8 mouse cellular contexts compared by ENCODE assay signal in the genomic region with DNA sequence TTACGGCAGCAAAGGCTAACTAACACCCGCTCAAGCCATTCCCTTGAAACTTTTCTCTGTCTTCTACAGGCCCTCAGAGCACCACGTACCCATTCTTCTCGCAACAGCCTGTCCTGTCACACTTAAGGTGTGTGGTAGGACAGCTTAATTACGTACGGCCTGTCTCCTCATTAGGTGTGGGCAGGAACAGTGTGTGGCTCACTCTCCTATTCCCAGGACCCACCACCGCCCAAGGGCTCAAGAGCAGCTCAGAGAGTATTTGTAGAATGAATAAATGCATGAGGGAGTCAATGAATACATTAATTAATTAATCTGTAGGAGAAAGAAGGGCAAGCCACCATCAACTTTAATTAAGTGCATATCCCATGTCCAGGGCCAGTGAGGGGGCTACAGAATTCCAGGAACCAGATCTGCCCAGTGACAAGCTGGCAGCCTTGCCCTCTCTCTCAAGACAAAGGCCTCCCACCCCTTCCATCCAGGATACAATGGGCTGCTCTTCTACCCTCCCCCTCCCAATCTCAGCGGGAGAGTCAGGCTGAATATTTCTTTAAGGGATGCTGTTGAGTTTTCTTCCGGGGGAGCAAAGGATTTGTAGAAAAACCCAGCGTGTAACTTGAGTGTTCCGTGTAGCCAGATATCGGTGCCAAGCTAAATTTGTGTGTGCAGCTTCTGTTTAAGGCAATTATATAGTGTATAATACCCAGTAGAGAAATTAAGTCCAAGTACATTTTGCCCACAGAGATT.
DNase-seq lines count a peak whose midpoint lies in the region; ATAC-seq lines count a peak whose summit lies in the region.

No protein-coding gene starts in this region.

- 39% methylated on average over 12 of the region's 12 CpGs for WGBS in embryonic facial prominence, embryonic 10.5 days
- WGBS in hindbrain, embryonic 16.5 days = 31% methylated on average over 12 of the region's 12 CpGs
- 27% methylated on average over 12 of the region's 12 CpGs for WGBS in neural tube, embryonic 13.5 days

- peaks cover 47% of the 10 kb centered on the region for H3K4me1 ChIP-seq in embryonic facial prominence, embryonic 10.5 days
- H3K4me1 ChIP-seq in hindbrain, embryonic 16.5 days (ENCODE audit: control insufficient read depth, insufficient read depth, low read depth, low read length) = peaks cover 20% of the 10 kb centered on the region
- peaks cover 53% of the 10 kb centered on the region for H3K4me1 ChIP-seq in neural tube, embryonic 13.5 days (replicated peaks)

- H3K27ac ChIP-seq in embryonic facial prominence, embryonic 10.5 days (replicated peaks) = peak overlapping the region; percentile 72
- no peak overlapping the region for H3K27ac ChIP-seq in hindbrain, embryonic 16.5 days (ENCODE audit: low read depth, low read length)
- H3K27ac ChIP-seq in neural tube, embryonic 13.5 days (replicated peaks) = peak overlapping the region; percentile 52; the same call in 1 of the 2 replicates

- no peak overlapping the region for H3K4me2 ChIP-seq in hindbrain, embryonic 16.5 days (ENCODE audit: low read length)
- H3K4me2 ChIP-seq in neural tube, embryonic 13.5 days = peak overlapping the region; percentile 56

- H3K9me3 ChIP-seq in embryonic facial prominence, embryonic 10.5 days = no peaks in the 10 kb centered on the region
- no peaks in the 10 kb centered on the region for H3K9me3 ChIP-seq in hindbrain, embryonic 16.5 days (ENCODE audit: control insufficient read depth, low read length)
- H3K9me3 ChIP-seq in neural tube, embryonic 13.5 days = no peaks in the 10 kb centered on the region

- H3K27me3 ChIP-seq in embryonic facial prominence, embryonic 10.5 days (replicated peaks; ENCODE audit: low read depth, poor library complexity, severe bottlenecking) = peaks cover 19% of the 10 kb centered on the region
- no peaks in the 10 kb centered on the region; the same call in 1 of the 2 replicates for H3K27me3 ChIP-seq in hindbrain, embryonic 16.5 days (replicated peaks; ENCODE audit: control insufficient read depth, insufficient read depth, low read length)
- peaks cover 10% of the 10 kb centered on the region for H3K27me3 ChIP-seq in neural tube, embryonic 13.5 days

- no peak for DNase-seq in frontal cortex, postnatal 25 days (ENCODE audit: low spot score in 2 of 2)
- DNase-seq in embryonic facial prominence, embryonic 10.5 days (ENCODE audit: low spot score) = peak; percentile 45
- no peak for DNase-seq in thymus, postnatal 25 days
- DNase-seq in ovary, adult 18-20 months (ENCODE audit: low spot score) = no peak

- no peak overlapping the region for H3K9ac ChIP-seq in hindbrain, embryonic 16.5 days (ENCODE audit: low read depth, low read length)
- H3K9ac ChIP-seq in neural tube, embryonic 13.5 days = peak overlapping the region; percentile 23; the same call in 1 of the 2 replicates

- H3K4me3 ChIP-seq in embryonic facial prominence, embryonic 10.5 days = peak overlapping the region; percentile 52; the same call in 1 of the 2 replicates
- H3K4me3 ChIP-seq in hindbrain, embryonic 16.5 days (ENCODE audit: low read length) = no peak overlapping the region
- no peak overlapping the region for H3K4me3 ChIP-seq in neural tube, embryonic 13.5 days

- 0 out of 2 replicates have a peak, but pooled peaks have one; percentile 21 for ATAC-seq in frontal cortex, adult (ENCODE audit: low TSS enrichment)
- peak; percentile 66 for ATAC-seq in hindbrain, embryonic 16.5 days
- peak; percentile 80 for ATAC-seq in neural tube, embryonic 13.5 days (ENCODE audit: low read depth)
- ATAC-seq in megakaryocyte progenitor cell, adult 5-6 weeks (replicated peaks; ENCODE audit: poor library complexity) = no peak

- H3K36me3 ChIP-seq in embryonic facial prominence, embryonic 10.5 days (replicated peaks) = no peaks in the 10 kb centered on the region
- H3K36me3 ChIP-seq in hindbrain, embryonic 16.5 days (ENCODE audit: control insufficient read depth, insufficient read depth, low read length) = no peaks in the 10 kb centered on the region
- H3K36me3 ChIP-seq in neural tube, embryonic 13.5 days = no peaks in the 10 kb centered on the region
